Mouse (Mus musculus) testis, adult 2 months (tissue): ENCODE results near the gene Cyb5r3. TPM values are rescaled to one million over a fixed set of nuclear protein-coding genes. Genes with fewer than 3 reads are reported as not detected.

Source experiments
- H3K27ac ChIP-seq: fragments of 200-500 bp; 2 replicates; pipeline ENCODE4 v1.5.1; 2012; ENCODE audit warnings: low read depth, low read length; ENCODE audit not compliant: control insufficient read depth, insufficient read depth
- H3K27me3 ChIP-seq: fragments of 200-500 bp; 2 replicates; pipeline ENCODE4 v1.6.1; 2012; ENCODE audit warnings: mild to moderate bottlenecking, low read length, moderate library complexity; ENCODE audit not compliant: control insufficient read depth, insufficient read depth
- H3K36me3 ChIP-seq: fragments of 200-500 bp; 2 replicates; pipeline ENCODE4 v1.6.1; 2012; ENCODE audit warnings: mild to moderate bottlenecking, low read length; ENCODE audit not compliant: control insufficient read depth, insufficient read depth
- H3K4me1 ChIP-seq: fragments of 200-500 bp; 2 replicates; pipeline ENCODE4 v1.6.1; 2012; ENCODE audit warnings: low read length; ENCODE audit not compliant: control insufficient read depth, insufficient read depth
- H3K4me3 ChIP-seq: fragments of 200-500 bp; 2 replicates; pipeline ENCODE4 v1.5.1; 2012; ENCODE audit warnings: low read depth, mild to moderate bottlenecking, low read length, moderate library complexity, mixed read lengths; ENCODE audit not compliant: control insufficient read depth
- CTCF ChIP-seq: fragments of 200-500 bp; IDR thresholded peaks from 2 replicates; pipeline ENCODE4 v1.5.1; 2012; ENCODE audit warnings: low read depth, mild to moderate bottlenecking, inconsistent platforms, low read length, moderate library complexity; ENCODE audit not compliant: control insufficient read depth, insufficient read depth, insufficient replicate concordance
- POLR2A ChIP-seq: fragments of 200-500 bp; IDR thresholded peaks from 2 replicates; pipeline ENCODE4 v1.6.1; 2012; ENCODE audit warnings: low read depth, mild to moderate bottlenecking, inconsistent platforms, low read length, moderate library complexity; ENCODE audit not compliant: control insufficient read depth
- polyA plus RNA-seq: library from polyadenylated mRNA; depleted of rRNA; stranded (reverse); fragments of >200 nt; gene quantifications from 2 replicates; pipeline ENCODE4 v1.2.3, GENCODE M21; 2012

Gene Cyb5r3
- polyA plus RNA-seq, 1 experiment, result 64.0 TPM

DNA sequence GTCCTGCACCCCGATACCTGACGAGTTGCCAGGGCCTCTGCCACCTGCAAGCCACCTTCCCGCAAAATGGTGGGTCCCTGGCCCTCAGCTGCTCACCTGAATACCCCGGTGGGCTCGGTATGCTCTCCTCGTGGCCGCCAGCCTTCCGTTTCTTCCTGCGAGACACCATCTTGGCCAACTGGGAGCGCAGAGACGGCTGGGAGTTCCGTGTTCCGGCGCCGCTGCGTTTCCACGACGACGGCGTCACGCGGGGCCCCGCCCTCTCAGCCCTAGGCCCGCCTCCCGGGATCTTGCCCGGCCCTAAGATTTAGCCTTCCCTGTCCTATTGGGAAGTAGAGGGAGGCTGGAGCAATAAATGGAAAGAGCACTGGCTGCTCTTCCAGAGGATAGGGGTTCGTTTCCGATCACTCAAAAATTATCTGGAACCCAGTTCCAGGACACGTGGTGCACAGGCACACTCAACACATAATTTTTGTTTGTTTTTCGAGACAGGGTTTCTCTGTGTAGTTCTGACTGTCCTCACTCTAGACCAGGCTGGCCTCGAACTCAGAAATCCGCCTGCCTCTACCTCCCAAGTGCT lies 49.7 kb downstream of the Cyb5r3 start, which contains the start of gene Rrp7a:
TSS of gene Rrp7a (minus strand) at position 236 of the 580 bp plus-strand sequence.
- Histone ChIP-seq H3K27me3 (no peaks in the 10 kb centered on the region), H3K4me3 (peak within 1 kb of the TSS; percentile 97), H3K36me3 (no peaks in the 10 kb centered on the region), H3K27ac (peak within 1 kb of the TSS; percentile 94), H3K4me1 (peaks cover 2% of the 10 kb centered on the region; the same call in 1 of the 2 replicates)
- TF ChIP-seq POLR2A (peak; percentile 95), CTCF (no peak)

DNA sequence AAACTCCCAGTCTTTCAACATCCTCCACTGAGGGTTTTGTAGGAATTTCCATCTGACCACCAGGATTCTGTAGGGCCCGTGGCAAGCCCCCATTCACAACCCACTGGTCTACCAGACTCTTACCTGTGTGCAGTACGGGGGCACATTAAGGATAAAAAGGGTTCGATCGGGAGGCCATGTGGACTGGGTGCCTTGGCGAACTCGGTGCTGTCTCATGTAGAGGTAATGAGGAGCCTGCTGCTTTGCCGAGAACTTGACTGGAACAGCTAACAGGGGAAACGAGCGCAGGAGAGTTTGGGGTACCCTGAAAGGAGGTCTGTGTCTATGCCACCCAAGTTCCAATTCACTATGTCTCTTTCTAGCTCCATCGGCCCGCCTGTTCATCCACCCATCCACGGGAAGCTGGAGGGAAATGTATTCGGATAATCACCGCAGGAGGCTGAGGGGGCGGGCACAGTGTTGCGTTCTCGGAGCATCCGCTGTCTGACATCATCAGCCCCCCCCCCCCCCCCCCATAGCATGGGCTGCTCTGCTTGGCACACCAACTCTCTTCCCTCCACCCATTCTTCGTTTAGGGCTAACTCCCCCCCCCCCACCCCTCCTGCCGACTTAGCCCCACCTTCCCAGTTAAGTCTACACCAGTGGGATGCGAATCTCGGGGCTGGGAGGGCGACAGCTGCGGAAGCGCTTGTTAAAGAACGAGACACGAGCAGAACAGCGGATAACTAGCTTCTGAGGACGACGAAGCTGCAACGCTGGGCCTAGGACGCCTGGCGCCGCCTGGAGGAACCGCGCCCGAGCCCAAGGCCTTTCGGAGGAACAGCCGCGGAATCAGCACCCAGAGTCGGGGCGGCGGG lies 50.5 kb downstream of the Cyb5r3 start:
- peak overlapping the region; percentile 97 for H3K4me3 ChIP-seq
- H3K36me3 ChIP-seq, result no peaks in the 10 kb centered on the region
- TF ChIP-seq POLR2A, result no peak
- no peaks in the 10 kb centered on the region for H3K27me3 ChIP-seq
- peak overlapping the region; percentile 94 for H3K27ac ChIP-seq
- peaks cover 2% of the 10 kb centered on the region; the same call in 1 of the 2 replicates for H3K4me1 ChIP-seq

- H3K4me3 ChIP-seq, result no peak overlapping the region
- H3K27ac ChIP-seq, result no peak overlapping the region
- peaks cover 2% of the 10 kb centered on the region; the same call in 1 of the 2 replicates for H3K4me1 ChIP-seq
- TF ChIP-seq POLR2A, result no peak
- TF ChIP-seq CTCF, result peak; percentile 11; the same call in 1 of the 2 replicates
- H3K27me3 ChIP-seq, result no peaks in the 10 kb centered on the region
- H3K36me3 ChIP-seq, result no peaks in the 10 kb centered on the region
Observed at GRCm38 (mm10) chr15:83118360-83118759, 54.0 kb downstream of the Cyb5r3 start.

DNA sequence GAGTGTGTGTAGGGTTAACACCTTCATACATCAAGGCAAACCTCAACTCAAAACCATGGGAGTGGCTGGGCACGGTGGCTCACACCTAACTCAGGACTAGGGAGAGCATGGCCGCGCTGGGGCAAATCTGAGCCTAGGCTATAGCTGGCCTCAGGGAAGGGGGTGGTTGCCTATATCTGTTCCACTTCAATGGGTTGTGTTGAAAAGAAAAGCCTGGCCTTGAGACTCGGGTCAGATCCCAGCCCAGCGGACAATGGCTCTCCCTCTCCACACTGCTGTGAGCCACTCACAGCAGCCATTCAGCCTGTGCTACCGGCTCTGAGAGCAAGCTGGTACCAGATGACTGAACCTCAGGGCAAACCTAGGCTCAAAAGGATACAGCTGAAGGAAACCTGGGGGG lies 57.3 kb downstream of the Cyb5r3 start:
- no peak overlapping the region for H3K27ac ChIP-seq
- no peaks in the 10 kb centered on the region; the same call in 1 of the 2 replicates for H3K4me1 ChIP-seq

GRCm38 (mm10) chr15:83114106-83114505 lies 58.3 kb downstream of the Cyb5r3 start:
- Histone ChIP-seq H3K36me3 (no peaks in the 10 kb centered on the region), H3K27ac (no peak overlapping the region), H3K27me3 (no peaks in the 10 kb centered on the region), H3K4me1 (no peaks in the 10 kb centered on the region; the same call in 1 of the 2 replicates), H3K4me3 (no peak overlapping the region)
- TF ChIP-seq CTCF (no peak), POLR2A (no peak)

More for the DNA sequence above, 57.3 kb downstream of the Cyb5r3 start:
- H3K36me3 ChIP-seq, result no peaks in the 10 kb centered on the region
- no peak overlapping the region for H3K4me3 ChIP-seq
- TF ChIP-seq CTCF (no peak), POLR2A (no peak)
- H3K27me3 ChIP-seq, result no peaks in the 10 kb centered on the region

DNA sequence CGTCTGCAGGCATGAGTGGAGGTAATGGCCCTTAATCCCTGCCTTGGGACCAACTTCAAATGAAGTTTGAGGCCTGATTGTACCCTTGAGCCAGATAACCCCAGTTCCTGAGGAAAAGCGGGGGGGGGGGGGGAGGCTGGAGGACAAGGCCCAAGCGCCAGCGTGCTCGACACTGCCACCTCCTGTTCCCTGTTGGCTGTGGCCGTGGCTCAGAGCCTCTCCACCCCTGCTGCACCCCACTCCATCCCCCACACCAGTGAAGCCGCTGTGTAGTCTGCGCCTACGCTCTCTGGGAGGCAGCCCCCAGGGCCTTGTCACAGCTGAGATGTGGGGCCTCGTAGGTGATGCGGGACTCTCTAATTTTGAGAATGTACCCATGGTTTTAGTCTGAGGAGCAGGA lies 59.5 kb downstream of the Cyb5r3 start:
- no peak overlapping the region for H3K27ac ChIP-seq

GRCm38 (mm10) chr15:83111874-83112273 lies 60.5 kb downstream of the Cyb5r3 start:
- Histone ChIP-seq H3K36me3 (no peaks in the 10 kb centered on the region), H3K27me3 (no peaks in the 10 kb centered on the region), H3K4me3 (no peak overlapping the region), H3K4me1 (no peaks in the 10 kb centered on the region; the same call in 1 of the 2 replicates), H3K27ac (no peak overlapping the region)
- TF ChIP-seq CTCF, result no peak
- no peak for TF ChIP-seq POLR2A

More for the DNA sequence above, 59.5 kb downstream of the Cyb5r3 start:
- Histone ChIP-seq H3K36me3 (no peaks in the 10 kb centered on the region), H3K27me3 (no peaks in the 10 kb centered on the region), H3K4me1 (no peaks in the 10 kb centered on the region; the same call in 1 of the 2 replicates), H3K4me3 (no peak overlapping the region)
- TF ChIP-seq CTCF (peak; percentile 57; the same call in 1 of the 2 replicates), POLR2A (no peak)
